Mouse (Mus musculus): ENCODE data around the gene Cdc14a. TPM values are rescaled to one million over a fixed set of nuclear protein-coding genes. Genes with fewer than 3 reads are reported as not detected.
A peak's percentile ranks its signal among the peaks of the same experiment; 100 is the strongest.

The Cdc14a gene
- total RNA-seq, 2 experiments from 2014 or later: 20.8 to 30.2 TPM

DNA sequence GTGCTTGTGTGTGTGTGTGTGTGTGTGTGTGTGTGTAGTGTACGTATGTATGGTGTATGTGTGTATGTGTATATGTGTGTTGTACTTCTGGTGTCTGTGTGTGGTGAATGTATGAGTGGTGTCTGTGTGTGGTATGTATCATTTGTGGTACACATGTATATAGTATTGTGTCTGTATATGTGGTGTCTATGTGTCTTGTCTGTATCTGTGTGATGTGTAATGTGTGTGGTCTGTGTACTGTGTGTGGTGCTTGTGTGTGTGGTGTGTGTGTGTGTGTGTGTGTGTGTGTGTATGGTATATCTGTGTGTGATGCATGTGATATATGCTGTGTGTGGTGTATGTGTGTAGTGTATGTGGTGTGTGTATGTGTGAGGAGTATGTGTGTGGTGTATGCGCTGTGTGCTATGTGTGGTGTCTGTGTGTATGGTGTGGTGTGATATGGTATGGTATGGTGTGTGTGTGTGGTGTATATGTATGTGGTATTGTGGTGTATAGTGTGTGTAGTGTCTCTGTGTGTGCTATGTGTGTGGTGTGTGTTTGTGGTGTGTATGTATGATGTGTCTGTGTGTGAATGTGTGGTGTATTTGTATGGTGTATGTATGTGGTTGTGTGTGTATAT, 156.7 kb downstream of the Cdc14a start:
- DNase-seq: no peak

GRCm38 (mm10) chr3:116266360-116266759, 157.5 kb downstream of the Cdc14a start:
- DNase-seq: no peak

GRCm38 (mm10) chr3:116263977-116264376, 159.9 kb downstream of the Cdc14a start:
- DNase-seq: no peak

GRCm38 (mm10) chr3:116263061-116263460, 160.8 kb downstream of the Cdc14a start:
- DNase-seq: no peak

DNA sequence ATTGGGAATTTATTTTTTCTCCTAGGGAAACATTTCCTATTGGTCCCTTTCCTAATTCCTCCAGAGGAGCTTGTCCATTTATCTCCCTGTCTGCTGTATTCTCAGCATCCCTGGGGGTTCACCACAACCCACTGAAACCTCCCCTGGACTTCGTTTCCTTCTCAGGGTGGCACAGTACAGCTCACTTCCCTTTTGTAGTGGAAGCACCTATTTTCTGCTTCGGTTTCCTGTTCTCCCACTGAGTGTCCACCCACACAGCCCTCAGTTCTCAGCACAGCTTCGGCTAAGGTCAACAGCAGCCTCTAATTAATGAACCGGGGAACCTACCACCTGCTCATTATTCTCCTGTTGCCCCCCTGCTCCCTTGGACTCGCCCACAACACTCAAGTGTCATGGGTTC, 167.7 kb downstream of the Cdc14a start:
- no peak for DNase-seq

DNA sequence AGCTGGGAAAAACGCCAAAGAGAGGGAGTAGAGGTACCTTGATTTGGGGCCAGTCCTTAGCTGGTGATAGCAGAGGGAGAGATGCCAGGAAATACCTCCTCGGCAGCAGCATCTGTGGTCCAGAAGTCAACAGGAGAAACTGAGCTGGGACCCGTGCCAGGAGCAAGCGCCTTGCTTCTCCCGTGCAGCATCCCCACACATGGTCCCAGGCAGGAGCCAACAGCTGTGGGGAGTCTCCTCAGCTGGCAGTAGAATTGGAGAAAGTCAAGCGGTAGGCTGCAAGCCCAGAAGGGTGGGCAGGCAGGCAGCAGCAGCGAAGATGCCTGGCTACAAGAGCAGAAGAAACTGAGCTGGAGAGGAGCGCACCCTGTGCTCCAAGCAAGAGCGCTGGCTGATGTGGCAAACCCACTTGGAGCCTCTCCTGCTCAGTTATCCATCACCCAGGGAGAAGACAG, 170.7 kb downstream of the Cdc14a start, which contains the start of gene Gpr88:
Gene Gpr88, minus strand, starts transcription at position 427 of the 455 bp plus-strand sequence.
- DNase-seq: peak; percentile 44

GRCm38 (mm10) chr3:116252255-116253040, 171.4 kb downstream of the Cdc14a start:
- DNase-seq: no peak

DNA sequence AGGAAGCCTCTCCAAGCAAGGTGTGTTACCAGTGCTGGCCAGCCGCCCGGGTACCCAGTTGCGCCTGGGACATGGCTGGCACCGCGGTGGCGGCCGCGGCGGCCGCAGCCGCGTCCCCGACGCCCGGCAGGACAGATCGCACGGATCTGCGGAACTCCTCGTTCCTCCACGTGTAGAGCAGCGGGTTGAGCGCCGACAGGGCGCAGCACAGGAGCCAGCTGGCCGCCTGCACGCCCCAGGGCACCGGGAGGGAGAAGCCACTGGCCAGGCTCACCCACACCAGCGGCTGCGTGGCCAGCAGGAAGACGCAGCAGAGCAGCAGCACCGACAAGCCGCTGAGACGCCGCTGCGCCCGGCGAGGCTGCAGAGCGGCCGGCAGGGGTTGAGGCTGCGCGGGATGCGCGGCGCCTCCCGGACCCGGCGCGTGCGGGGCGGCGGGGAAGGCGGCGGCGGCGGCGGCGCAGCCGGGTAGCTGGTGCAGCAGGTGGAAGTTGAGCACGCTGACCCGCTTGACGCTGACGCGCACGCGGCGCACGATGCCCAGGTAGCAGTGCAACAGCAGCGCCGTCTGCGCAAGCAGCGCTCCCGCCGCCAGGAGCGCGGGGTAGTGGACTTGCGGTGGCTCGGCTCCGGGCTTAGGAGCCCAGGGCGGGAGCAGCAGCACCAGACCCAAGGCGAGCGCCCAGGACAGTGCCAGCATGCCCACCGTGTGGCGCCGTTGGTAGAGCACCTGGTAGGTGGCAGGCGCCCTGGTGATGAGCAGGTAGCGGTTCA, 172.2 kb downstream of the Cdc14a start:
- DNase-seq: peak; percentile 23

- no peak for DNase-seq
These were observed 174.8 kb downstream of the Cdc14a start for GRCm38 (mm10) chr3:116249026-116249425.

DNA sequence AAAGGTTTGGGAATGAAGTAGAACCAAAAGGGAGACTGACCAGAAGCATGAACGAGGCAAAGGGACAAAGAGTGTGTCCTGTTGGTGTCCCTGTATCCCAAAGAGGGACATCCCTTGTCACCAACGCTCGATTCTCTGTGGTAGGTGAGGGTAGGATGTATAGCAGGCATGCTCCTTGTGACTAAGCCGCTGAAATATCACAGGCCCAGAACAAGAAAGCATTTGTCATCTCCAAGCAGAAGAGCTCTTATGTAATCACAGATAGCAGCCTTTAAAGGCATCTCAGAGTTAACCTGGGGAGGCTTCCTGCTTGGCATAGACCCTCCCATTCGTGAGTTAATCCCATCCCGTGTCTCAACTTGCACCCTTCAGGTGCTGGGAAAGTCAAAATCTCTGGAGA, 179.4 kb downstream of the Cdc14a start:
- no peak for DNase-seq

- DNase-seq: no peak
These were observed 181.1 kb downstream of the Cdc14a start for GRCm38 (mm10) chr3:116242685-116243084.

- no peak for DNase-seq
These were observed 186.3 kb downstream of the Cdc14a start for GRCm38 (mm10) chr3:116237527-116237926.

DNA sequence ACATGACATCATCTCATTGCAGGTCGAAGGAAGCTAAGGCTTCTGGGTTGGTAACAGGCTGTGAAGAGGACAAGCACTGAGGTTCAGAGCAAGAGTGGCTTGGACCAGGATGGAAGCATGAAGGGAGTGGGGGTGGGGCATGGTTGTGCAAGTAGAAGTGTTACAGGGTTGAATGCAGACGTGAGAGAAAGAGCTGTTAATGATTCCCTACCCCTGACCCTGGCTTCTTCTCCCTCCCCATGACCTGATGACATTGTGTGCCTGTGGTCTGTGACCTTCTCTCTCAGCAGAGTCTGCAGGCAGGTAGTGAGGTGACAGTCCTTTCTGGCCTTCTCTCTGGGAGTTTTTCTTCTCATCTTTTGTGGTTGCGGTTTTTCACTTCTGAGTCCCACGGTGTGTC, 187.0 kb downstream of the Cdc14a start:
- DNase-seq: no peak

DNA sequence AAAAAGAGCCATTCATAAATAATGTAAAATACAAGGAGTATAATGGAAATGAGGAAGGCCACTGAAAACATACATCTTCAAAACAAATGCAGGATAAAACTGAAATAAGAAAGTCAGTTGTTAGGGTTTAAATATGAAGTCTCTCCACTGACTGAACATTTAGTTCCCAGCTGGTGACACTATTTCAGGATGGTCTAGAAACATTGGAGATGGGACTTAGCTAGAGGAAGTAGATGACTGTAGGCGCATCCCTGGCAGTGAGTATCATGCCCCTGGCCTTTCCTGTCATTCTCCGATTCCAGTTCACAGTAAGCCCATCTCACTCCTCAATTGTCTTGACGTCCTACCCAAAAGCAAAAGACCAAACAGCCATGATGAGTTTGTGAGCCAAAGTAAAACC, 190.3 kb downstream of the Cdc14a start:
- no peak for DNase-seq

GRCm38 (mm10) chr3:116232763-116233162, 191.1 kb downstream of the Cdc14a start:
- no peak for DNase-seq

DNA sequence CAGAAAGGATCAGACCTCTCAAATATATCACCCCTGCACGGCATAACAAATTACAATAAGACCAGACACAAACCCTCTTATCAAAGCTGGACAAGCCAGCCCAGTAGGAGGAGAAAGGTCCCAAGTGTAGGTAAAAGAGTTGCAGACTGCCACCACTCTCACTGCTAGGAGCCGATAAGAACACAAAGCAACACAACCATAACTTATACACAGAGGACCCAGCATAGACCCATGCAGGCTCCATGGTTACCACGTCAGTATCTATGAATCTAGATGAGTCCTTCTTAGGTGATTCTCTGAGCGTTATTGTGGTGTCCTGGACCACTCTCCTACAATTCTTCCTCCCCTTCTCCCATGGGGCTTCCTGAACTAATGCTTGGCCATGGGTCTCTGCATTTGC, 194.5 kb downstream of the Cdc14a start:
- DNase-seq: no peak

DNA sequence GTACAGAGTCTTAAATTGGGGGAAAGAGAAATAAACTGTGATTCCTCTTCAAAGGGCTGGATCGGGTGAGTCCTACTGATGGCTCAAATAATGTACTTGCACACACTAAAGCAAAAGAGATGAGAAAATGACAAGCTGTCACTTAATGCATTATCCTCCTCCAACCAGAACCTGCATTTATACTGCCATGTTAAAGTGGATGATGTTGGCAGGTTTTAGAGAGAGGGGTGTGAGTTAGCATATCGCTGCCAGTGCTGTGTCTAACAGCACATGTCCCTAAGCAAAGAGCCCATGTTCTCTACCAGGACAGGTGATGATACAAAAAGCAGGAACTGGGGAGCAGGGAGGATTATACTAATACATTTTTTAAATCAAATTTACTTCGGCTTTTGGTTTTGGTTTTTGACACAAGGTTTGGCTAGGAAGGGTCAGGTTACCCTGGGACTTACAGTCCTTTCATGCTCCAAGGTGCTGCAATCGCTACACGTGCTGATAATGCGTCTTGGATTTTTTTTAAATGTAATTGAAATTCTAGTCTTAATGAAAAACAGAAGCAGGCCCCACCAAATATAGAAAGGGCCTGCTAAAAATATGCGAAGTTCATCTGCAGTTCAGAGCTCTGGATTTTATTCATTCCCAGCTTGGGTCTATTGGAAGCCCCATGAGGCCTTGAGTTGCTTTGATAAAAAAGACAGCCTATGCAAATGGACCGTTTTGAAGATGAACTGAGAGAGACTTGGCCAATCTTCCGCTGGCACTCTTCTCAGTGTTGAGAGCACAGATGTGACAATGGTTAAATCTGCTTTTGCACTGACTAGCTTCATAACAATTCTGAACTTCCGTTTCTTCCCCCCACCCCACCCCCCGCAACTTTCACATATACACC, 195.2 kb downstream of the Cdc14a start:
- no peak for DNase-seq

- no peak for DNase-seq
These were observed 196.4 kb downstream of the Cdc14a start for GRCm38 (mm10) chr3:116227383-116227782.

- DNase-seq: no peak
These were observed 196.9 kb downstream of the Cdc14a start for GRCm38 (mm10) chr3:116226915-116227314.
